Mouse (Mus musculus) heart, embryonic 14.5 days (tissue): ENCODE data around the gene Ccl6. TPM values are rescaled to one million over a fixed set of nuclear protein-coding genes. Genes with fewer than 3 reads are reported as not detected.

Source experiments
- ATAC-seq: fragments of 200-750 bp; cut with Nextera tagmentation; 2 replicates; pipeline ENCODE4 v1.8.0; 2017; ENCODE audit warnings: low read depth, moderate TSS enrichment; ENCODE audit not compliant: insufficient number of reproducible peaks, insufficient read depth, low FRiP score
- H3K27ac ChIP-seq, 2 experiments: fragments of 200-500 bp in 1 of 2; fragments of 300-500 bp in 1 of 2; sonication (generic) in 1 of 2; replicated peaks in 1 of 2; 2 replicates each; pipeline ENCODE4 v1.5.1; 2012 to 2014; ENCODE audit warnings: low read depth in 2 of 2, low read length in 2 of 2, control low read depth in 1 of 2, mild to moderate bottlenecking in 1 of 2, mixed read lengths in 1 of 2; ENCODE audit not compliant: control insufficient read depth in 1 of 2, insufficient read depth in 1 of 2
- H3K27me3 ChIP-seq: fragments of 300-500 bp; sonication (generic); 2 replicates; pipeline ENCODE4 v1.6.1; 2014; ENCODE audit warnings: mild to moderate bottlenecking, low read length, control low read depth; ENCODE audit not compliant: control insufficient read depth, insufficient read depth
- H3K36me3 ChIP-seq: fragments of 300-500 bp; sonication (generic); 2 replicates; pipeline ENCODE4 v1.6.1; 2014; ENCODE audit warnings: mild to moderate bottlenecking, control low read depth, low read length, mixed read lengths; ENCODE audit not compliant: control insufficient read depth, insufficient read depth
- H3K4me1 ChIP-seq, 2 experiments: fragments of 200-500 bp in 1 of 2; fragments of 300-500 bp in 1 of 2; sonication (generic) in 1 of 2; 2 replicates each; pipeline ENCODE4 v1.6.1; 2012 to 2014; ENCODE audit warnings: low read length in 2 of 2, control low read depth in 1 of 2, mixed read lengths in 1 of 2; ENCODE audit not compliant: control insufficient read depth in 2 of 2, insufficient read depth in 2 of 2
- H3K4me2 ChIP-seq: fragments of 300-500 bp; sonication (generic); 2 replicates; pipeline ENCODE4 v1.6.1; 2014; ENCODE audit warnings: mild to moderate bottlenecking, low read length
- H3K4me3 ChIP-seq, 2 experiments: fragments of 200-500 bp in 1 of 2; fragments of 300-500 bp in 1 of 2; sonication (generic) in 1 of 2; 2 replicates each; pipeline ENCODE4 v1.5.1; 2012 to 2014; ENCODE audit warnings: low read length in 2 of 2, mild to moderate bottlenecking in 2 of 2, control low read depth in 1 of 2, low read depth in 1 of 2, moderate library complexity in 1 of 2; ENCODE audit not compliant: control insufficient read depth in 1 of 2, insufficient read depth in 1 of 2
- H3K9ac ChIP-seq: fragments of 300-500 bp; sonication (generic); 2 replicates; pipeline ENCODE4 v1.6.1; 2014; ENCODE audit warnings: mild to moderate bottlenecking, low read length
- H3K9me3 ChIP-seq: fragments of 300-500 bp; sonication (generic); 2 replicates; pipeline ENCODE4 v1.6.1; 2016; ENCODE audit warnings: low read length, control low read depth; ENCODE audit not compliant: control insufficient read depth
- WGBS: fragments of 180-500 bp; shearing (Covaris S2); extraction: QIAGEN DNeasy Blood & Tissue Kit; methylation state at CpG from one replicate; pipeline ENCODE4 v1.1.7; 2014; 5-methylcytosine and 5-hydroxymethylcytosine counted together
- polyA plus RNA-seq: library from polyadenylated mRNA; unstranded; fragments of >200 nt; fragmentation: Nextera tagmentation; extraction: Ambion mirVana; gene quantifications from 2 replicates; pipeline ENCODE4 v1.2.1, GENCODE M21; 2014

Gene Ccl6
- polyA plus RNA-seq, 1 experiment from 2014 or later: 5.2 TPM

DNA sequence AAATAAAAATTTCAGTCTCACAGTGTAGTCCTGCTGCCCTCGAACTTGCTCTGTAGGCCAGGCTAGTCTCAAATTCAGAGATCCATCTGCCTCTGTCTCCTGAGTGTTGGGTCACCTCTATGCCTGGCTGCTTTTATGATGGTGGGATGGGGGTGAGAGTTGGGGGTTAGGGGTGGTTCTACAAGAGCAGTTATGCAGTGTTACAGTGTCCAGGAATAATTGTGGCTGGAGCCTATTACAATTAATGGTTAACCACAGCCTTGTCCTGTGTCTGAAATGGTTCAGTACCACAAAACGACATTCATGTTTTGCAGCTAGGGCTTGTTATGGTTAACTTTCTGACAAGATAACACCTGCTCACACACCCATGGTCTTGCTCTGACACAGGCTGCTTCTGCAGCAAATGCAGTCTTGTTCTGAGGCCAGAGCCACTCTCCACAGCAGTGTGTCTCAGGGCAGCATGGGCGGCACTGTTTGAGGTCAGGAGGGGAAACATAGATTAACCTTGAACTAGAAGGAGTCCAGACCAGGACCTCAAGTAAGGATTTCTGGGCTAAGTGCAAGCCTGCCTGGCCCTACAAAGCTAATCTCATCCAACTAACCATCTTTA lies 54.1 kb downstream of the Ccl6 start:
- Histone ChIP-seq H3K27me3 (no peaks in the 10 kb centered on the region), H3K9ac (no peak overlapping the region), H3K4me1 (peaks cover 6 to 9% of the 10 kb centered on the region in 2 experiments; a peak in 3 of 4 replicates), H3K9me3 (no peaks in the 10 kb centered on the region), H3K27ac (no peak overlapping the region), H3K36me3 (no peaks in the 10 kb centered on the region), H3K4me3 (no peak overlapping the region), H3K4me2 (no peak overlapping the region)
- WGBS: 70% methylated on average over 3 of the region's 3 CpGs
- no peak for ATAC-seq

Other genes starting within 250 kb of the Ccl6 start
- 4.6 and 5.9 TPM in 2 replicates for gene Rasl10b, start 183.9 kb downstream of the Ccl6 start, polyA plus RNA-seq
- 0.09 TPM in 1 of 2 replicates, not detected in the other for gene Gas2l2, start 163.6 kb downstream of the Ccl6 start, polyA plus RNA-seq
- gene 1700020L24Rik, start 155.4 kb downstream of the Ccl6 start, polyA plus RNA-seq: 1.4 and 1.8 TPM in 2 replicates
- gene Mmp28, start 130.0 kb downstream of the Ccl6 start, polyA plus RNA-seq: 3.7 and 4.0 TPM in 2 replicates
- 10.8 and 12.8 TPM in 2 replicates for gene Taf15, start 120.0 kb downstream of the Ccl6 start, polyA plus RNA-seq
- not detected in 2 replicates for gene Heatr9, start 70.9 kb downstream of the Ccl6 start, polyA plus RNA-seq
- gene Ccl5, start 62.6 kb downstream of the Ccl6 start, polyA plus RNA-seq: 0.39 TPM in 1 of 2 replicates, not detected in the other
- gene Ccl9, start 14.5 kb downstream of the Ccl6 start, polyA plus RNA-seq: 3.0 TPM in 2 replicates
- gene Rpl9-ps1, start 52.5 kb upstream of the Ccl6 start, polyA plus RNA-seq: not detected in 2 replicates
- gene Ccl3, start 56.3 kb upstream of the Ccl6 start, polyA plus RNA-seq: 0.92 and 1.1 TPM in 2 replicates
- 0.54 and 2.1 TPM in 2 replicates for gene Ccl4, start 69.5 kb upstream of the Ccl6 start, polyA plus RNA-seq
- gene Wfdc17, start 110.9 kb upstream of the Ccl6 start, polyA plus RNA-seq: 1.3 and 2.3 TPM in 2 replicates
- 1.8 and 5.6 TPM in 2 replicates for gene Wfdc18, start 115.9 kb upstream of the Ccl6 start, polyA plus RNA-seq
- gene Wfdc21, start 153.9 kb upstream of the Ccl6 start, polyA plus RNA-seq: not detected in 2 replicates
- gene Heatr6, start 160.6 kb upstream of the Ccl6 start, polyA plus RNA-seq: 14.7 and 17.1 TPM in 2 replicates